Mouse (Mus musculus) thymus, adult 18-20 months (tissue): ENCODE measurements around the gene Ccdc92.

Experiments used
- DNase-seq, 2 experiments: peaks; one replicate each; pipeline ENCODE4 v3.0.0; 2022; ENCODE audit warnings: mixed read lengths in 2 of 2

Ccdc92 gene

DNA sequence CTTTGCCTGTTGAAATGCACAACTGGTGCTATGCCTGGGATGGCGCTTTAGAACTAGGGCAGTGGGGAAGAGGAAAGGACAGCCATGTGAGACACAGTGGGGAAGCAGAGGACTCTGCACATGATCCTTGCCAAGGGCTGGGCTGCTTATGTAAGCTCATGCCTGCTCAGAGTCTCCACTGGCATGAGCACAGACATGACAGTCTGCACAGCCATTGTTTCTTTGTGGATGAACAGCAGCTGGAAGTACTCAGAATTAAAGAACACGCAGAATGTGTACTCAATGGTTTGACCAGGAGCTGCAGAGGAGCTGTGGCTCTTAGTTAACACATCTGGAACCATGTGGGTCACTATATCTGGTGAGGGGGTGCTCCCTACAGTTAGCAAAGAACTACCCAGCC, 9.1 kb downstream of the Ccdc92 start:
- no peak for DNase-seq

DNA sequence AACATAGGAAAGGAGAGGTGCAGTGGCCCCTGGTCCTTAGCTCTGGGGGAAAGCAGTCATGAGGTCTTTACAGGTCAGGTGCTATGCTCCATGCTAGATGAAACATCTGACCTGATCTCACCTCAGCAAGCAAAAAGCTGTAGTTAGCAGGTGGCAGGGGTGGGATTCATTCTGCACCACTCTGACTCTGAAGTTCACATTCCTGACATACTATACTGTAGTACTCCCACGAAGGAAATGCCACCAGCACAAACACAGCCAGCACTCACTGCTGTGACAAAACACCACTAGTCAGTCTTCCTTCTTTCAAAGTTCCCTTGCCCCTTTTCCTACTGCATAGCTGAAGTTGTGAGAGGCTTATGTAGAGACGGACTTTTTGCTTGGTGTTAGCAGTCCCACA, 9.9 kb downstream of the Ccdc92 start:
- no peak for DNase-seq

DNA sequence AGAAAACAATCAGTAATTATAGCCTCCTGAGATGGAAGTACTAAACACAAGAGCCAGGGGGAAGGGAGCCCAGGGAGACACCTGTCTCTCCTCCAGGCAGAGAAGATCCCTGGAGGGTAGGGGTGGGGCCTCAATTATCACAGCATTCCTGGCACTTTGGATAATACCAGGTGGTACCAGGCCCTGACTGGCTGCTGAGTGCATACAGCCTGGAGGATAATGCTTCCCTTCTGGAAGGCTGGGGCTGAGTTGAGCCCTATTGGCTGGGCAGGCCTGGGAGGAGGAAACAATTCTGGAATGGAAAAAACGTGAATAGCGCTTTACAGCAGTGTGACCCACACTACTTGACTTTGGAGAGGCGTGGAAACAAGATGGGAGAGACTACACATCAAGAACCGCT, 10.7 kb downstream of the Ccdc92 start:
- DNase-seq: no peak

DNA sequence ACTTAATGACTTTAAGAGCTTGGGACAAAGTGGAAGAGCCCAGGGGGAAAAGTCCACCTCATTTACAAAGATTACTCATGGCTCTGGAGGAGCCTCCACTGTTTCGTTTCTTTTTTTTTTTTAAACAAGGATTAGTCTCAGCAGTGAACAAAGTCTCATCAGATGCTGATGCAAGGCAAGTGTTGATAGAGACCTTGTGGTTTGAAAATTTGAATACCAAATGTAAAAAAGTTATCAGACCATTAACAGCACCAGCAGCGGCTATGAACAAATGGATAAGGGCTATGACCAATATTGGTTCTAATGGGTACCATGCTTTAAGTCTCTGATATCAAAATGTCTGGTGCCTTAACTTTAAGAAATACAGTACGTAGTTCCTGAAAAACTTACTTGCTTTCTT, 13.2 kb downstream of the Ccdc92 start:
- DNase-seq: no peak

DNA sequence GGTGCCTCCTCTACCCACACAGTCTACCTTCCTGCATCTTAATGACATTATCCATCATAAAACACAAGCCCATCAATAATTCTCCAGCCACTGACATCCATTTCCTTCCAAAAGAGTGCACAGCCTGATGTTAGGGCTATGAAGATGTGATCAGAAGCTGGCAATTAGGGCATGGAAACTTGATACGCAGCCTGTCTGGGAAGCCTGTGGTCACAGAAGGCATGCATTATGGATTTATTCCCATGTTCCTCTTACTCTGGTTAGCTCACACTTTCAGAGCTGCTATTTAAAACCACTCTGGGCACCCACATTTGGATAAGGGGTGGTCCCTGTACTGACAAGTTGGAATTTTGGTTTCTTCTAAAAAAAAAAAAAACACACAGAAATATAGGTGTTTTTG, 15.2 kb downstream of the Ccdc92 start:
- no peak for DNase-seq

DNA sequence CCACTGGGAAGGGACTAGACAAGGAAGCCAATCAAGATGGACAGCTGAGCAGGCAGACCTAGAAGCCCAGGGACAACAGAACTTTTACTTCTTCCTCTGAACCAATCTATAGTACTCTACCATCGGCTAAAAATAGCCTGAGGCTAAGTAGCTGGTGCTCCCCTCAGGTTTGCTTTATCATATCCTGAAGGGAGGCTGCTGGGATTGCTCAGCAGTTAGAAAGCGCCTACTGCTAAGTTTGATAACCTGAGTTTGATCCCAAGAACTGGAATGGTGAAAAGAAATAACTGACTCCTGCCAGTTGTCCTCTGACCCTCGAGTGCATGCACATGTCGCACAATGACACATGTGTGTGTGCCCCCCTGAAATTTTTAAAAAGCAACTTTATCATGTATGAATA, 17.3 kb downstream of the Ccdc92 start:
- DNase-seq: no peak

DNA sequence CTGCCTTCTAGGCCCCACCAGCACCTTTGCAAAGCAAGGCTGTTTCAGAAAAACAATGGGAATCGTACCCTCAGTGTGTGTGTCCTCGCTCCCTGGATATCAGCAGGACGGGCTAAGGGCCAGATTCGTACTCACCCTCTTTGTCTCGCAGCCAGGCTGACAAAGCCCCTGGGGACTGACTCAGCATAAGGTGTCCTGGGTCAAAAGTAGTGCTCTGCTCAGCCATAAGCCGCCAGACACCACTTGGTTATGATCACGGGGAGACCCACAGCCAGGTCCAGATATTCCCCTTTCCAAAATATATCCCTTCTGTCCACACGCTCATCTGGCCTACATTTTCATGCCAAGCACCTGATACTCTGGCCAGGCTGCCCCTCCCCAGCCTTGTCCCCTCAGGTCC, 18.8 kb downstream of the Ccdc92 start:
- no peak for DNase-seq

DNA sequence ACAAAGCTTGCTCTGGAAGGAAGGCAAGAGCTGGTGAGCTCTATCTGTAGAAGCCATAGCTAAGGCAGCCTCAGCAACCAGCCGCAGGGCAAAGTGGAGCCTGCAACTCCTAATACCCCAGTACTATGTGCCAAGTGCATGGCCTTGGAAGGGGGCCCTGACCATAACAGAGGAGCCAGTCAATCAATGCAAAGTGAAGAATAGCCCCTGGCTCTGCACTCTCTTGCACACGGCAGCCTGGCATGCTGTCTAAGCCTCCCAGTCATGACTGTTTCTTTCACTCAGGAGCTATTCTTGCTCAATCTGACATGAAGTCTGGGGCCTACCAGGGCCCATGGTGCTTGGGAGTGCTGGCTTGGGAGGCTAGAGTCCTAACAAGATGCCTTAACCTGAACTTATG, 21.6 kb downstream of the Ccdc92 start:
- no peak for DNase-seq

DNA sequence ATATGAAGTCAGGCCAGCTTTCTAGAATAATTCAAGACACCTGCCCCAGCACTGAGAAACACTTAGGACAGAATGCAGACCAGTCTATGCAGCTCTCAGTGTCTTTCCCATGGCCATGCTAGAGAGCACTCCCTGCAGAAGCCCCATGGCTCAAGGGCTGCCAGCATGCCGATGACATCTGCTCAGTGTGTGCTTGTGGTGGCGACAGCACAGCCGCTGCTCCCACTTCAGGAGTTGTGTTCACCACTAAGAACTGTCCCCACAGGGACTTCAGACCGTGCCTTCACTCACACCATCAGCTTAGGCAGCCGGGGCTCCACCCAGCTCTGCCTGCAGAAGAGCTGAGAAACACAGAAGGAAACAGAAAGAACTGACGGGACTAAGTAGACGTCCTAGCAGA, 22.0 kb downstream of the Ccdc92 start:
- no peak for DNase-seq

DNA sequence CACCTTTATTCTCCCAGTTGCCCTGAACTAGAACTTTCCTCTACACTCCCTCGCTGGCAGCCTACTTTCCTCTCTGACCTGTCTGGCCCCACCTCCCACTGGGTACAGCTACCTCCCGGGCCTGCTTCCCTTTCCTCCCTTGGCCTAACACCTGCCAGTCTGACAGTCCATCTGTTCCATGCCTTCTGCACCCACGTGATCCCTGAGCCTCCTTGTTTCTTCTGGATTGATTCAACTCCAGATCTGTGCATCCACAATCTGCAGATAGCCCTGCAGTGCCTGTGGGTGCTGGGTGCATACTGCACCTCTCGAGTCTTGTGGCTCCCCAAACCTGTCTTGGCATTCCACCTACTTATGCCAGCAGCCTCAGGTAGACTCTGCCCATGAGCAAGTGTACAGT, 25.6 kb downstream of the Ccdc92 start:
- no peak for DNase-seq

DNA sequence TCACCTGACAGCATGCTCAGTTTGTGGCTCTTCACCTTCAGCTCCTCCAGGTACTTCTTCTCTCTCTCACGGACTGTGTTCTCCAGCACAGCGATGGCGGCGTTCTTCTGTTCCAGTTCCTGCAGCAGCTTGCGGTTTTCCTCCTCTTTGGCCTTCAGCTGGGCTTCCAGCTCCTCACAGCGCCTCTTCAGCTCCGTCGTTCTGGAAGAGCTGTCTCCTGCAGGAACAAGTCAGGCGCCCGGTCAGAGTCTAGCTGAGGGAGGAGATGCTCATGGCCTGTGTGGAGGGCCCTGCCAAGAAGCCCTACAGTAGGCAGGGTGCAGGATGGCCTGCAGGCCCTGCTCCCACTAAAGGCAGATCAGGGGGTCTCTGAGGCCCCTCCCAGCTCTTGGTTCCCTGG, 26.1 kb downstream of the Ccdc92 start:
- no peak for DNase-seq

DNA sequence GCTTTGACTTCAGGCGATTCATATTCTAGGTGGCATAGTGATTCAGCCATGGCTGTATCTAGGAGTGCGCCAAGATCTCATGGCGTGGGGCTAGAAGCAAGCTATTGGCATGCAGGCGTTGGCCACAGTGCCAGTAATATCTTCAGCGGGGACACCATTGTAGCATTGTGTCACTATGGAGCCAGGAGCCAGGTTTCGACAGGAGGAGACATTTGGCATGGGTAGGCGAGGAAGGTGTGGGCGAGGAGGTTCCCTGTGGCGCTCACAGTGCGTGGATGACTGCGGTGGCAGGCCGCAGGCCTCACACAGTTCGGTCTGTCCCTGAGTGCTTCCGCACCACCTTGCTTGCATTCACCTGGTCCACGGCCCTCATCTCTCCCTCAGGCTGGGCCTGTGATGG, 27.0 kb downstream of the Ccdc92 start:
- no peak for DNase-seq

DNA sequence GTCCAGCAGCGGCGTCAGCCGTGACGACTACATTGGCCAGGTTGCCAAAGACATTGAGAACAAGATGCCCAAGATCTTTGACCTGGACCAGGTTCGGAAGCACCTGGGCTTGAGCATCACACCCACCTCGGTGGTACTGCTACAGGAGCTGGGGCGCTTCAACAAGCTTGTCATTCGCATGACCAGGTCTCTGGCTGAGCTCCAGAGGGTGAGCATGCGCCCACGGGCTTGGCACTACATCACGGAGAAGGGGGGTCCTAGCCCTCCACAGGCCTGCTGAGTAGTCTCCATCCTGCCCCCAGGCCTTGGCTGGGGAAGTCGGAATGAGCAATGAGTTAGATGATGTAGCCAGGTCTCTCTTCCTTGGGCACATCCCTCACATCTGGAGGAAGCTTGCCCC, 31.9 kb downstream of the Ccdc92 start:
- DNase-seq: no peak

DNA sequence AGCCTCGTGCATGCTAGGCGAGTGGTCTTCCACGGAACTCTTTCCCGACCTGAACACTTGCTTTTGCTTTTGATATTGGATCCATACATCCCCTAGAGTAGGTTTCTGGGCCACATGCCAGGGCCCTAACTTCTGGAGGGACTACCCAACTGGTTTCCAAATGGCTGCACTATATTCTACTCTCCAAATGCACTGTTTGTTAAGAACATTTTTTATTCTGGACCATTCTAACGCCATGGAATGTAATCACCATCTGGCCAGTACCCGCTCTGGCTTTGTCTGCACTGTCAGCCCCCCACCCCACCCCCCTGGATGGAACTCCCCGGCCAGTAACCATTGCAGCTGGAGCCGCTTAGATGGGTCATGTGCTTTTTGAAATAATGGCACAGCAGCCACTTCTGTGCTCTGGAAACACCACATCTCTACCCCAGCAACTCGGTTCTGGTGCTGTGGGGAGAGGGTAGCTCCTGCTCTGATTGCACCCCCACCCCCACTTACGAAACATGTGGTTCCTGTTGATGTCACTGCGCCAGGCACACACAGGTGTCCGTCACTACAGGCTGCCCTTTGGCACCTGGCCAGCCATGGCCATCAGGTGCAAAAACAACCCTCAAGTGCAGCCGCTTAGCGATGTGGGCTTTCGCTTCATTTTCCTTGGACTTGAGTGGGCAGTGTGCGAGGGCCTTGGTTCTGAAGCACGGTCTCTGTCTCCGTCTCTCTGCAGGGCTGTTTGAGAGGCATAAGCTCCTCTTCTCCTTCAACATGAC, 39.9 kb downstream of the Ccdc92 start:
- no peak for DNase-seq

DNA sequence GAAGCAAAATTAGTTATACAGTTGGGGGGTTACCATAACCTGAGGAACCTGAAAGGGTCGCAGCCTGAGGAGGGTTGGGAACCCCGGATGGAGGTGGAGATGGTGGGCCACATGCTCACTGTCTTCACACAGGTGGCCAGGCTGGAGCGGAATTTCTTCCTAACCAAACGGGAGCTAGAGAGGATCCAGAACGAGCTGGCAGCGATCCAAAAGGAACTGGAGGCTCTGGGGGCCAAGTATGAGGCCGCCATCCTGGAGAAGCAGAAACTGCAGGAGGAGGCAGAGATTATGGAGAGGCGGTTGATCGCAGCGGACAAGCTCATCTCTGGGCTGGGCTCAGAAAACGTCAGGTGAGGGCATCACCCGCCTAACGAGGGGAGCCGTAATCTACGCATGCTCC, 45.2 kb downstream of the Ccdc92 start:
- DNase-seq: no peak

DNA sequence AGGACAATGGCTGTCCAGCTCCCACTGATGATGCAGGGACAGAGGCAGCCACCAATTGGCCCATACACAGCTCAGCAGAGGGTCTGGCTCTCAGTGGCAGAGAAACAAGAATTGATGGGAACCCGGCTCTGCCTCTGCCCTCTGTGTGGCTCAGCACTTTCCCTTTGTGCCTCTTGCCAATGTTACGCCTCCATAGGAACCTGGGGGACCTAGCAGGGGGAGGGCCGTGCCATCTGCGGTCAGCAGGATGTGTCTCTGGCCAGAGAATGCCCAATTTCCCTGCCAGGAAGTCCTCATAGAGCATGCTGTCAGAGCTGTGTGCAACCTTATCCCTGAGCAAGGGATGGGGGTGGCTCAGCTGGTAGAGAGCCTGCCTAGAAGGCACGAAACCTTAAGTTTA, 47.4 kb downstream of the Ccdc92 start:
- DNase-seq: no peak

DNA sequence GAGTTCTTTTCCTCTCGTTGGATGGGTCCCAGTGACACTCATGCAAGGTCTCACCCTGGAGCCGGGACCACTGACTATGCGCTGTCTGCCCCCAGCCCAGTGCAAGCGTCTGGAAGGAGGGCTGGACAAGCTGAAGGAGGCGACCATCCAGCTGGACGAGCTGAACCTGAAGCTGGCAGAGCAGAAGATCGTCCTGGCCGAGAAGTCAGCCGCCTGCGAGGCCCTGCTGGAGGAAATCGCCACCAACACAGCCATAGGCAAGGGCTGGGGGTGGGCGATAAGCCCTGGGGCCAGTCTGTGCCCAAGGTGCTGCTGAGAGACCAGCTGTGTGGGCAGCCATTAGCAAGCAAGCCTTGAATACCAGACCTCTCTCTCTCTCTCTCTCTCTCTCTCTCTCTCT, 49.8 kb downstream of the Ccdc92 start:
- DNase-seq: no peak

DNA sequence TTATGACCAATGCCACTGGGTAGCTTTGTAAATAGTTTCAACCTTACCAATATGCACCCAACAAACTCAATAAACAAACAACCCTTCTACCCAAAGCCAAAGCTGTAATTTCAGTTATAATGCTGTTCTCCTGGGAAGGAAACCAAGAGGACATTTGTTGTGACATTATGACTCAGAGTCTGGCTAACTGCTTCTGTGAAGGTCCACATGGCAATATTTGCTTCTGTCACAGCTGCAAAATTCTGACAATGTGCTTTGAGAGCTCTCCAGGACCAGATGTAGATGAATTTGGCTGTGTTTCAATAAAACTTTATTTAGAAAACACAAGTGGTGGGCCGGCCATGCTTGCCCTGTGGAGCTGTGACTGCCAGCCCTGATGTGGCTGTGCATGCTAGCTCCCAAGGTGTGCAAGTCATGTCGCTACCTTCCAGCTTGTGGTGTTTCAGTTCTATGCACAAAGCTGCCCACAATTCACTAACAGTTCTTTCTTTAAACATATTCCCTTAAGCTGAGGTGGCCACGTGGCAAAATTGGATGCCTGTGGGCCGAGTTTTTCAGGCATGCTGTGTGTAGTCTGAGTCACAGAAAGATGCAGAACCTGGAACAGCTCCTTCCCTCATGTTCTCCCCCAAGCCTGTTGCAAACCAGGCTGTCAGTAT, 52.4 kb downstream of the Ccdc92 start:
- DNase-seq: no peak

DNA sequence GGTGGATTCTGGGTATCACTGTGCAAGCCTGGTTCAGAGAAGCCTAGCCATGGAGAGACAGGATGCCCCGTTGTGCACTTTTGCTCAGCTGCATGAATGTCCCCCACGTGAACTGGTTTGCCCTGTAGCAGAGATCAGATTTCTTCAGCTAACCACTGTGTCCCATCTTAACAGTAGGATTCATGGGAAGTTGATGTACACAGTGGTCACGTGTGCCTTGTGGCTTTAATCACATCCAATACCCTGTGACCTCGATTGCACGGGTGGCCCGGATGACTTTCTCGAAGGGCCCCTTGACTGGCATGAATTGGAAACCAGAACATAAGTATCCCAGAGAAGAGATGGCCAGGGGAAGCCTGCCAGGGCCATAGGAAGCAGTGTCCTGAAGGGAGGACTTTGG, 70.1 kb downstream of the Ccdc92 start:
- no peak for DNase-seq

DNA sequence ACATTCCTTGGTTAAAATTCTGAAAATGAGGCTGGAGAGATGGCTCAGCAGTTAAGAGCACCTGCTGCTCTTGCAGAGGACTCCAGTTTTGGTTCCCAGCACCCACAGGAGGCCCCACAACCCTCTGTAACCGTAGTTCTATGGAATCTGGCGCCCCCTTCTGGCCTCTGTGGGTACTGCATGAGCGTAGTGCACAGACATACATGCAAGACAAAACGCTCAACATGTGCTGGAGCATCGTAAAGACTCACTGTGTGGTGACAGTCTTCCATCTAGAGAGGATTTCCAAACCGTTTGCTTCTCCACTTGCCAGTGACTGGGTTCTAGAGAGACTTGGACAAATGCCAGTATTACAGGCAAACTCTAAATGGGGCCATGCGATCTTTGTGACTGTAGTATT, 76.6 kb downstream of the Ccdc92 start:
- no peak for DNase-seq
